Mouse (Mus musculus) left cerebral cortex, adult 2 months (tissue): ENCODE data around the gene Mnt. TPM values are rescaled to one million over a fixed set of nuclear protein-coding genes. Genes with fewer than 3 reads are reported as not detected.

ENCODE experiments used
- DNase-seq, 2 experiments: peaks; one replicate each; pipeline ENCODE4 v3.0.0; 2021 to 2022; ENCODE audit warnings: low spot score in 2 of 2, mixed read lengths in 1 of 2; ENCODE audit errors: extremely low spot score in 1 of 2
- H3K27ac ChIP-seq: fragments of 200-600 bp; 2 replicates; pipeline ENCODE4 v1.8.1; 2022
- H3K4me3 ChIP-seq: fragments of 200-600 bp; 2 replicates; pipeline ENCODE4 v1.8.1; 2022
- CTCF ChIP-seq: fragments of 200-600 bp; IDR thresholded peaks from 2 replicates; pipeline ENCODE4 v1.8.1; 2022; ENCODE audit warnings: antibody characterized with exemption, mild to moderate bottlenecking, moderate library complexity
- intact Hi-C: fragments of 180-260 bp; cut with DNase I; formaldehyde crosslinking; loops from one replicate; pipeline ENCODE4 v1.15.1; 2025
- microRNA-seq, 2 experiments: library from miRNA; unstranded; fragments of <30 nt; microRNA quantifications; one replicate each; pipeline ENCODE4 v1.2.0; 2021
- total RNA-seq, 2 experiments: library from RNA; stranded (reverse); gene quantifications; 2 replicates each; pipeline ENCODE4 v1.2.3; 2021

The Mnt gene
- total RNA-seq, 2 experiments from 2014 or later: 32.4 to 37.3 TPM

DNA sequence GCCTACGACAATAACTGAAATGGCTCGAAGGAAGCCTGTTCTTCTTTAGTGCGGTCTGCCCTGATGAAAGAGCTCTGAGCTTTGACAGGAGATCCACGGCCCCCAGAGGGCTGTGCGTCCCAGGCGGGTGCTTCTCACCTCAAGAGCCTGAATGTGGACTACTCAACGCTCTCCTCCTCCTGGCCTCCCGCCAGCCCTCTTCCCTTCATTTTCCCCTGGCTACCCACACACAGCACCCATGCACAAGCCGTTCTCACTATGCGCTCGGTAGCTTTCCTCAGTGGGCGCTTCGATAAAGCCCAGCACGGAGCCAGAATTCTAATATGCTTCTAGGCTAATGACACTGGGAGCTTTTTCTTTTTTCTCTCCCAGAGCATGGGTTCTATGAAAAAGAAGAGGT, 51.3 kb downstream of the Mnt start:
- intact Hi-C loops: no loop called here
- peak; percentile 50 to 54 for DNase-seq
- Histone ChIP-seq H3K27ac (peak overlapping the region; percentile 40; the same call in 1 of the 2 replicates), H3K4me3 (no peak overlapping the region)
- TF ChIP-seq CTCF: no peak

DNA sequence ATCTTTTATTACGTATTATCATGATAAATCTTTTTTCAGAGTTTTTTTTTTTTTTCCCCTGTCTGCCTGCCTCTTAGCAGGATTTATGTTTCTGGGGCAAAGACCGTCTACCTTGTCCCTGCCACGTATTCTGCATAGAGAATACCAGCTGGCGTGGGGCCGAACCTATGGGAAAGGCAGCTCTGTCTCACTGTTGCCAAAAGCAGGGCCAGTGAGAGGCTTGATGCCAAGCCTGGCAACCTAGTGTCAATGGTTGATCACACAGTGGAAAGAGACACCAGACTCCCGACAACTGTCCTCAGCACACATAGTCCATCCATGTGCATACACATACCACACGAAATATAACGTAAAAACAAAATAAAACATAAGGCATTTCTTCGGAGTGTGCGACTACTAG, 52.4 kb downstream of the Mnt start:
- TF ChIP-seq CTCF: no peak
- intact Hi-C loops: no loop called here
- DNase-seq: no peak

DNA sequence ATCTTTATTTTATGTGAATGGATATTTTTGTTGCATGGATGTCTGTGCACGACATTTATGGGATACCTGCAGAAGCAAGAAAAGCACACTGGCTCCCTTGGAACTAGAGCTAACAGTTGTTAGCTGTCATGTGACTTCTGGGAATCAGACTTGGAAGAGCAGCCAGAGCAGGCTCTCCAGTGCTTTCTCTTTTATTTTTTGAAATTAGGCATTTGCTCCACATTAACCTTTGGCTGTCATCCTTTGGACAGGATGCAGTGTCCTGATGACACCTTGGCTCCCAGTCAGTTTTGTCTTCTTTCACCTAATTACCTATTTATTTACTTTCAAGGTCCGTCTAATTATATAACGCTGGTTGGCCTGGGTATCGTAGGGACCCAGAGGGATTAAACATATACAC, 63.9 kb downstream of the Mnt start:
- intact Hi-C loops: no loop called here
- Histone ChIP-seq H3K27ac (peak overlapping the region; percentile 7; the same call in 1 of the 2 replicates), H3K4me3 (no peak overlapping the region)
- no peak for DNase-seq
- TF ChIP-seq CTCF: no peak

More for the DNA sequence above, 52.4 kb downstream of the Mnt start:
- Histone ChIP-seq H3K4me3 (no peak overlapping the region), H3K27ac (no peak overlapping the region)

Small RNA genes lying within 50 kb of the gene (microRNA-seq; reads per million reads assigned to microRNA genes)
- gene Mir6926: 0.49 to 1.9 reads per million in 2 experiments

Other genes starting within 250 kb of the Mnt start
- gene Rap1gap2, start 220.0 kb upstream of the Mnt start, total RNA-seq: 100 to 1,000 TPM; 186 to 188 TPM
- 10 to 100 TPM; 29.8 to 31.7 TPM for gene Ccdc92b, start 211.3 kb upstream of the Mnt start, total RNA-seq
- gene Cluh, start 181.4 kb upstream of the Mnt start, total RNA-seq: 10 to 100 TPM; 64.1 to 65.9 TPM
- gene Pafah1b1, start 106.2 kb upstream of the Mnt start, total RNA-seq: 100 to 1,000 TPM; 372 to 402 TPM
- 10 to 100 TPM; 26.0 to 27.2 TPM for gene Mettl16, start 60.1 kb upstream of the Mnt start, total RNA-seq
- 10 to 100 TPM; 83.1 to 94.5 TPM for gene Sgsm2, start 66.1 kb downstream of the Mnt start, total RNA-seq
- gene Tsr1, start 67.2 kb downstream of the Mnt start, total RNA-seq: 10 to 100 TPM; 28.2 to 34.0 TPM
- 10 to 100 TPM; 30.9 to 32.6 TPM for gene Smg6, start 94.9 kb downstream of the Mnt start, total RNA-seq
- 10 to 100 TPM; 81.8 to 85.3 TPM for gene Srr, start 95.0 kb downstream of the Mnt start, total RNA-seq